Mouse (Mus musculus): ENCODE data around the gene Vipas39. TPM values are rescaled to one million over a fixed set of nuclear protein-coding genes. Genes with fewer than 3 reads are reported as not detected.
"Not testable (repeated sequence)": the region's sequence is repeated elsewhere in the genome, so short reads cannot be mapped to it uniquely, and the experiment has no call there.

The Vipas39 gene
- polyA plus RNA-seq, 1 experiment = 0.06 TPM

DNA sequence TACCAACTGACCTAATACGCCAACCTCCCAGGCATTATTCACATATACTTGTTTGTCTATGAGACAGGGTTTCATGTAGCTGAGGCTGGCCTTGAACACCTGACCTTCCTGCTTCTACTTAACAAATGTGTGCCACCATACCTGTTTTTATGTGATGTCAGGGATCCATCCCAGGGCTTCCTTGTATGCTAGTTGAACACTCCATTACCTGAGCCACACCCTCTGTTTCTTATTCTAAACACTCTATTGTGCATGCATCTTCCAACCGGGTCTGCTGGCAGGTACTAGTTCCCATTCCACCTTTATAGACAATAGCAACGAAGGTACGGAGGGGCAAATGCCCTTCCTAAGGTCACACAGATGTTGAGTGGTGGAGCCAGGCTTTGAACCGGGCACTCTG, 23.0 kb upstream of the Vipas39 start:
- Histone ChIP-seq H3K27me3 (ENCODE audit: control insufficient read depth) (no peaks in the 10 kb centered on the region; the same call in 1 of the 2 replicates), H3K36me3 (ENCODE audit: control insufficient read depth) (no peaks in the 10 kb centered on the region), H3K9me3 (ENCODE audit: control insufficient read depth, low read length) (no peaks in the 10 kb centered on the region), H3K4me3 (replicated peaks) (no peak overlapping the region), H3K4me1 (ENCODE audit: control insufficient read depth) (no peaks in the 10 kb centered on the region; the same call in 1 of the 2 replicates)
- TF ChIP-seq TAL1 (IDR thresholded peaks at IDR 0.05; ENCODE audit: low read length) (no peak), GATA1 (IDR thresholded peaks at IDR 0.05; ENCODE audit: low read length) (no peak)

DNA sequence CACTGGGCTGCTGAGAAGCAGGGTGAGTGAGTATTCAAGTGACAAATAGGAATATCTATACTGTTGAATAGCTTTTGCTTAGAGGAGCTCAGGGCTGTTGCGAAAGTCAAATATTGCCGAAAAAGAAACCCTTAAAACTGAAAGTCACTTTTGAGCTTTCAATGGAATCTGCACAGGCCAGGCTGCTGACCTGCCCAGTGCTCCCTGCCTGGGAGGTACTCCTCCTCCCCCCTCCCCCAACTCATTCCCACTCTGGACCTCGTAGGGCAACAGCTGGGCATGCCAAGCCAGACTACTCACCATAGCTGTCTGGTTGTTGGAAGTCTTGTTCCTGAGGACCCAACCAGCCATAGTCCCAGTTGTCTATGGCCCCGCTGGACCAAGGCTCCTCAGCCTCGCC, 18.7 kb upstream of the Vipas39 start:
- TF ChIP-seq TAL1 (IDR thresholded peaks at IDR 0.05; ENCODE audit: low read length) (no peak), GATA1 (IDR thresholded peaks at IDR 0.05; ENCODE audit: low read length) (no peak)
- H3K9me3 ChIP-seq (ENCODE audit: control insufficient read depth, low read length) = no peaks in the 10 kb centered on the region
- no peak overlapping the region for H3K4me3 ChIP-seq (replicated peaks)
- no peaks in the 10 kb centered on the region; the same call in 1 of the 2 replicates for H3K27me3 ChIP-seq (ENCODE audit: control insufficient read depth)
- no peaks in the 10 kb centered on the region; the same call in 1 of the 2 replicates for H3K4me1 ChIP-seq (ENCODE audit: control insufficient read depth)
- no peaks in the 10 kb centered on the region for H3K36me3 ChIP-seq (ENCODE audit: control insufficient read depth)

GRCm38 (mm10) chr12:87284268-87284667, 18.2 kb upstream of the Vipas39 start:
- Histone ChIP-seq H3K4me1 (ENCODE audit: control insufficient read depth) (no peaks in the 10 kb centered on the region; the same call in 1 of the 2 replicates), H3K36me3 (ENCODE audit: control insufficient read depth) (no peaks in the 10 kb centered on the region), H3K4me3 (replicated peaks) (no peak overlapping the region), H3K9me3 (ENCODE audit: control insufficient read depth, low read length) (no peaks in the 10 kb centered on the region), H3K27me3 (ENCODE audit: control insufficient read depth) (no peaks in the 10 kb centered on the region; the same call in 1 of the 2 replicates)
- TF ChIP-seq GATA1 (IDR thresholded peaks at IDR 0.05; ENCODE audit: low read length) (no peak), TAL1 (IDR thresholded peaks at IDR 0.05; ENCODE audit: low read length) (no peak)

DNA sequence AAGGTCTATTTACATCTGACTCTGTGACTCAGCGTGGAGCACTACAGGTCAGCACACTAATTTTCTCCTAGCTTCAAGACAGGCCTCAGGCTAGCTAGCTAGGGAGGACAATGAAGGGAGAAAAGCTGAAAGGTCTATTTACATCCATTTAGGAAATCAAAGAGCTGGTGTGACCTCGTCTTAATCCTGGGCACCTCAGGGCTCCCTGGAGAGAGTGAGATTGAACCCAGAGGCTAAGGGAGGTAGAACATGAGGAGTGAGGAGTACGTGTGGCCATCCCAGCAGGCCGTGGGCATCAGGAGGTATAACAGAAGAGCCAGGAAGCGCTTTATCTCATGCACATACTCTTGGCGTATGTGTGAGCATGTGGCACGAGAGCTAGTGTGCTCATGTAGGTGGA, 17.6 kb upstream of the Vipas39 start:
- Histone ChIP-seq H3K9me3 (ENCODE audit: control insufficient read depth, low read length) (no peaks in the 10 kb centered on the region), H3K4me1 (ENCODE audit: control insufficient read depth) (peaks cover 3% of the 10 kb centered on the region)

DNA sequence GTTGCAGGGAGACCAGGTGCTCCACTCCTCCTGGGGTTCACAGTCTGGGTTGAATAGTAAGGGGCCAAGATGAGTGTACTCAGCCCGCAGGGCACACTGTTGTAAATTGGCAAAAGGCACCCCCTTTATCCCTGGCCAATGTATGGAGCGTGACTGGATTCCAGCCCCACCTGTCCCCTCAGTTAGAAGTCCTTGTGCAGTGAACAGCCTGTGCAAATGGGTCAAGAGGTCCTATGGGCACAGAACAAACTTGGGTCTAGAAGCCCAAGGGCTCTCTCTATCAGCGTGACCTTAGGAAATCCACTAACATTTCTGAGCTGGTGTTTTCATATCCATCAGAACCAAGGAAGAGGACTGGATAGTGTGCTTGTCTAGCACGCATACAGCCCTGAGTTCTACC, 16.7 kb upstream of the Vipas39 start:
- no peak overlapping the region for H3K4me3 ChIP-seq (replicated peaks)
- H3K4me1 ChIP-seq (ENCODE audit: control insufficient read depth) = peaks cover 10% of the 10 kb centered on the region
- H3K9me3 ChIP-seq (ENCODE audit: control insufficient read depth, low read length) = no peaks in the 10 kb centered on the region
- H3K36me3 ChIP-seq (ENCODE audit: control insufficient read depth) = no peaks in the 10 kb centered on the region
- no peaks in the 10 kb centered on the region; the same call in 1 of the 2 replicates for H3K27me3 ChIP-seq (ENCODE audit: control insufficient read depth)
- TF ChIP-seq GATA1 (IDR thresholded peaks at IDR 0.05; ENCODE audit: low read length) = no peak
- TF ChIP-seq TAL1 (IDR thresholded peaks at IDR 0.05; ENCODE audit: low read length) = no peak

More for the DNA sequence above, 17.6 kb upstream of the Vipas39 start:
- Histone ChIP-seq H3K4me3 (replicated peaks) (no peak overlapping the region), H3K27me3 (ENCODE audit: control insufficient read depth) (no peaks in the 10 kb centered on the region; the same call in 1 of the 2 replicates), H3K36me3 (ENCODE audit: control insufficient read depth) (no peaks in the 10 kb centered on the region)
- TF ChIP-seq TAL1 (IDR thresholded peaks at IDR 0.05; ENCODE audit: low read length) = no peak
- no peak for TF ChIP-seq GATA1 (IDR thresholded peaks at IDR 0.05; ENCODE audit: low read length)

DNA sequence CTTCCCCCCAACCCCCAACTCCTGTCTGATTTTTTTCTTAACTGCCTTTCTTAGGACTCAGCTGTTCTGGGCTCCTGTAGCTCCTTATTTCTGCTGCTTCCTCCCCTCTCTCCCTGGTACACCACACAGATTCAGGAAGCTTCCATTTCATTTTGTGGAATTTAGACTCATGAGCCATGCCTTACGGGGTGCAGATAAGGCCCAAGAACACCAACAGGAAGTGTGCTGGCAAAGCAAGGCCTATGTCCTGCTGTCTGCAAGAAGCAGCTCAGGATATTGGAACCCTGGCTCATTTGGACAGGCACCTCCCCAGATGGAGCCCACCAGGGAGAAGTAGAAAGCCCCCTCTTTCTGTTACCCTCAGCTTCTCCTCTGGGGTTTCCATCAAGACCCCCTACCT, 15.7 kb upstream of the Vipas39 start:
- Histone ChIP-seq H3K9me3 (ENCODE audit: control insufficient read depth, low read length) (no peaks in the 10 kb centered on the region), H3K4me1 (ENCODE audit: control insufficient read depth) (peaks cover 13% of the 10 kb centered on the region), H3K27me3 (ENCODE audit: control insufficient read depth) (no peaks in the 10 kb centered on the region; the same call in 1 of the 2 replicates), H3K36me3 (ENCODE audit: control insufficient read depth) (peaks cover 4% of the 10 kb centered on the region), H3K4me3 (replicated peaks) (no peak overlapping the region)
- TF ChIP-seq GATA1 (IDR thresholded peaks at IDR 0.05; ENCODE audit: low read length) (no peak), TAL1 (IDR thresholded peaks at IDR 0.05; ENCODE audit: low read length) (no peak)

- no peaks in the 10 kb centered on the region for H3K27me3 ChIP-seq (ENCODE audit: control insufficient read depth)
- peaks cover 32% of the 10 kb centered on the region for H3K4me1 ChIP-seq (ENCODE audit: control insufficient read depth)
- TF ChIP-seq TAL1 (IDR thresholded peaks at IDR 0.05; ENCODE audit: low read length) = no peak
- no peak for TF ChIP-seq GATA1 (IDR thresholded peaks at IDR 0.05; ENCODE audit: low read length)
- H3K9me3 ChIP-seq (ENCODE audit: control insufficient read depth, low read length) = no peaks in the 10 kb centered on the region
- H3K36me3 ChIP-seq (ENCODE audit: control insufficient read depth) = peaks cover 23% of the 10 kb centered on the region
- no peak overlapping the region for H3K4me3 ChIP-seq (replicated peaks)
Measured at GRCm38 (mm10) chr12:87279879-87280278, 13.8 kb upstream of the Vipas39 start.

- no peak for TF ChIP-seq TAL1 (IDR thresholded peaks at IDR 0.05; ENCODE audit: low read length)
- no peak for TF ChIP-seq GATA1 (IDR thresholded peaks at IDR 0.05; ENCODE audit: low read length)
- peaks cover 28% of the 10 kb centered on the region for H3K36me3 ChIP-seq (ENCODE audit: control insufficient read depth)
- no peaks in the 10 kb centered on the region for H3K9me3 ChIP-seq (ENCODE audit: control insufficient read depth, low read length)
- peaks cover 37% of the 10 kb centered on the region for H3K4me1 ChIP-seq (ENCODE audit: control insufficient read depth)
- H3K4me3 ChIP-seq (replicated peaks) = no peak overlapping the region
- H3K27me3 ChIP-seq (ENCODE audit: control insufficient read depth) = no peaks in the 10 kb centered on the region
Measured at GRCm38 (mm10) chr12:87279350-87279749, 13.3 kb upstream of the Vipas39 start.

- Histone ChIP-seq H3K27me3 (ENCODE audit: control insufficient read depth) (no peaks in the 10 kb centered on the region), H3K9me3 (ENCODE audit: control insufficient read depth, low read length) (no peaks in the 10 kb centered on the region), H3K4me1 (ENCODE audit: control insufficient read depth) (peaks cover 42% of the 10 kb centered on the region), H3K4me3 (replicated peaks) (no peak overlapping the region), H3K36me3 (ENCODE audit: control insufficient read depth) (peaks cover 39% of the 10 kb centered on the region)
- TF ChIP-seq TAL1 (IDR thresholded peaks at IDR 0.05; ENCODE audit: low read length) = no peak
- no peak for TF ChIP-seq GATA1 (IDR thresholded peaks at IDR 0.05; ENCODE audit: low read length)
Measured at GRCm38 (mm10) chr12:87278118-87278730, 12.2 kb upstream of the Vipas39 start.

DNA sequence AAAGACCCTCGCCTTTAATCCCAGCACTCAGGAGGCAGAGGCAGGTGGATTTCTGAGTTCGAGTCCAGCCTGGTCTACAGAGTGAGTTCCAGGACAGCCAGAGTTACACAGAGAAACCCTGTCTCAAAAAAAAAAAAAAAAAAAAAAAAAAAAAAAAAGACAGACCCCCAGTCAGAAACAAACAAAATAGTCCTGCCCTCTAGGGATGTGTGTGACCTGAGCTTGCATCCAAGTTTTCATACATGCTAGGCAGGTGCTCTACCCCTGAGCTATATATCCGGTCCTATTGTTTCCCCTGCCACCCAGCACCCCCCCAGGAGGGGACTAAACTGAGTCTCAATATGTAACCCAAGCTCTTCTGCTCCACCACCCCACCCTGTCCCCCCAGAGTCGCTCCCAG, 11.2 kb upstream of the Vipas39 start:
- peaks cover 42% of the 10 kb centered on the region for H3K4me1 ChIP-seq (ENCODE audit: control insufficient read depth)

More for the DNA sequence above, 11.2 kb upstream of the Vipas39 start:
- peaks cover 49% of the 10 kb centered on the region for H3K36me3 ChIP-seq (ENCODE audit: control insufficient read depth)
- not testable (repeated sequence) for H3K9me3 ChIP-seq (ENCODE audit: control insufficient read depth, low read length); H3K27me3 ChIP-seq (ENCODE audit: control insufficient read depth); H3K4me3 ChIP-seq (replicated peaks)

All from erythroblast, embryonic 14.5 days (primary cell).